Mouse (Mus musculus) liver, adult 2 months (tissue): Measurements from ENCODE around the gene Catsperz. TPM values are rescaled to one million over a fixed set of nuclear protein-coding genes. Genes with fewer than 3 reads are reported as not detected.

Experiments used
- DNase-seq: peaks from one replicate; pipeline ENCODE4 v3.0.0-alpha.2; 2011; ENCODE audit warnings: low read depth, low spot score; ENCODE audit errors: extremely low read depth
- H3K27ac ChIP-seq: fragments of 200-500 bp; replicated peaks from 2 replicates; pipeline ENCODE4 v1.5.1; 2012; ENCODE audit warnings: low read depth, mild to moderate bottlenecking, control low read depth, inconsistent platforms, low read length; ENCODE audit not compliant: insufficient read depth
- H3K27me3 ChIP-seq: fragments of 200-500 bp; 2 replicates; pipeline ENCODE4 v1.6.1; 2012; ENCODE audit warnings: mild to moderate bottlenecking, moderate library complexity, low read length, inconsistent platforms; ENCODE audit not compliant: control insufficient read depth, insufficient read depth
- H3K36me3 ChIP-seq: fragments of 200-500 bp; 2 replicates; pipeline ENCODE4 v1.6.1; 2012; ENCODE audit warnings: low read length, inconsistent platforms; ENCODE audit not compliant: control insufficient read depth, insufficient read depth
- H3K4me1 ChIP-seq: fragments of 200-500 bp; 2 replicates; pipeline ENCODE4 v1.6.1; 2011; ENCODE audit warnings: low read length; ENCODE audit not compliant: control insufficient read depth, insufficient read depth
- H3K4me3 ChIP-seq: fragments of 200-500 bp; 2 replicates; pipeline ENCODE4 v1.5.1; 2011; ENCODE audit warnings: low read depth, mild to moderate bottlenecking, control low read depth, low read length, moderate library complexity; ENCODE audit not compliant: insufficient read depth
- H3K79me2 ChIP-seq: fragments of 200-500 bp; 2 replicates; pipeline ENCODE4 v1.6.1; 2012; ENCODE audit warnings: inconsistent platforms, mild to moderate bottlenecking, low read length, moderate library complexity; ENCODE audit not compliant: control insufficient read depth, insufficient read depth
- H3K9ac ChIP-seq: fragments of 200-500 bp; 2 replicates; pipeline ENCODE4 v1.6.1; 2012; ENCODE audit warnings: low read depth, mild to moderate bottlenecking, control low read depth, inconsistent platforms, low read length
- CTCF ChIP-seq: fragments of 200-500 bp; IDR thresholded peaks from 2 replicates; pipeline ENCODE4 v1.5.1; 2011; ENCODE audit warnings: low read depth, low read length, control low read depth
- POLR2A ChIP-seq: fragments of 200-500 bp; IDR thresholded peaks from 2 replicates; pipeline ENCODE4 v1.6.1; 2011; ENCODE audit warnings: low read length, control low read depth; ENCODE audit not compliant: insufficient read depth; ENCODE audit errors: extremely low read depth
- WGBS: fragments of 180-500 bp; shearing (Covaris S2); methylation state at CpG from one replicate; pipeline ENCODE4 v1.1.7; 2018; 5-methylcytosine and 5-hydroxymethylcytosine counted together
- polyA plus RNA-seq: library from polyadenylated mRNA; depleted of rRNA; stranded (reverse); fragments of >200 nt; gene quantifications from 2 replicates; pipeline ENCODE4 v1.2.3, GENCODE M21; 2012; rRNA removed
- total RNA-seq: library from RNA; depleted of rRNA; stranded (reverse); fragments of >200 nt; gene quantifications from 2 replicates; pipeline ENCODE4 v1.2.3, GENCODE M21; 2014; rRNA removed

The Catsperz gene
- total and polyA plus RNA-seq, 2 experiments = not detected

DNA sequence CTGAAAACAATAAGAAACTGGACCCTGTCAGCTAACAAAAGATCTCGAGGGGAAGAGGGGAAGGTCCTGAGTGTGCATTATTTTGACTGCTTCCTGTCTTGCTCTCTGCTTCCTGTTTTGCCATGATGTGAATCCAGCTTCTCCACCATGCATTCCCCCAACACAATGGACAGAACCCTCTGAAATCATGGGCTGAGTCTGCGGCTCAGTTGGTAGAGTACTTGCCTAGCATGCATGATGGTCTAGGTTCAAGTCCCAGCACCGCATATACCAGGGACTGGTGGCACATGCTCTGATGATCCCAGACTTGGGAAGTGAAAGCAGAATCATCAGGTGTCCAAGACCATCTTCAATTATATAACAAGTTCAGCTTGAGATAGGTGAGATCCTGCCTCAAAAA is 52.5 kb downstream of the Catsperz start:
- peaks cover 7% of the 10 kb centered on the region; the same call in 1 of the 2 replicates for H3K4me1 ChIP-seq
- DNase-seq = peak; percentile 14
- H3K4me3 ChIP-seq = no peak overlapping the region
- no peaks in the 10 kb centered on the region for H3K79me2 ChIP-seq
- TF ChIP-seq POLR2A = no peak
- no peak for TF ChIP-seq CTCF
- WGBS = 74% methylated on average over 3 of the region's 3 CpGs
- H3K9ac ChIP-seq = no peak overlapping the region
- no peak overlapping the region for H3K27ac ChIP-seq
- no peaks in the 10 kb centered on the region for H3K27me3 ChIP-seq
- H3K36me3 ChIP-seq = no peaks in the 10 kb centered on the region

Other genes starting within 250 kb of the Catsperz start
- gene Rps6ka4, start 84.7 kb downstream of the Catsperz start, total RNA-seq = 3.9 and 5.8 TPM in 2 replicates
- gene Rps6ka4, start 84.7 kb downstream of the Catsperz start, polyA plus RNA-seq = 7.8 and 8.4 TPM in 2 replicates
- 0.60 and 1.4 TPM in 2 replicates for gene Ccdc88b, start 67.2 kb downstream of the Catsperz start, total RNA-seq
- gene Ccdc88b, start 67.2 kb downstream of the Catsperz start, polyA plus RNA-seq = 1.9 TPM in 2 replicates
- gene Trmt112, start 15.7 kb downstream of the Catsperz start, total RNA-seq = 30.7 and 43.6 TPM in 2 replicates
- gene Trmt112, start 15.7 kb downstream of the Catsperz start, polyA plus RNA-seq = 89.7 and 101 TPM in 2 replicates
- 403 and 615 TPM in 2 replicates for gene Prdx5, start 15.3 kb downstream of the Catsperz start, total RNA-seq
- gene Prdx5, start 15.3 kb downstream of the Catsperz start, polyA plus RNA-seq = 364 and 379 TPM in 2 replicates
- 25.9 and 27.7 TPM in 2 replicates for gene Esrra, start 3.6 kb downstream of the Catsperz start, total RNA-seq
- 36.6 and 40.6 TPM in 2 replicates for gene Esrra, start 3.6 kb downstream of the Catsperz start, polyA plus RNA-seq
- gene Kcnk4, start 9.1 kb upstream of the Catsperz start, total RNA-seq = 0.07 TPM in 1 of 2 replicates, not detected in the other
- gene Kcnk4, start 9.1 kb upstream of the Catsperz start, polyA plus RNA-seq = 0.05 TPM in 1 of 2 replicates, not detected in the other
- gene Bad, start 16.5 kb upstream of the Catsperz start, total RNA-seq = 26.2 and 28.1 TPM in 2 replicates
- 38.7 and 40.3 TPM in 2 replicates for gene Bad, start 16.5 kb upstream of the Catsperz start, polyA plus RNA-seq
- 12.3 and 14.0 TPM in 2 replicates for gene Gpr137, start 17.1 kb upstream of the Catsperz start, total RNA-seq
- gene Gpr137, start 17.1 kb upstream of the Catsperz start, polyA plus RNA-seq = 52.6 and 61.1 TPM in 2 replicates
- 14.0 and 24.0 TPM in 2 replicates for gene Ppp1r14b, start 49.6 kb upstream of the Catsperz start, total RNA-seq
- gene Ppp1r14b, start 49.6 kb upstream of the Catsperz start, polyA plus RNA-seq = 34.5 and 38.2 TPM in 2 replicates
- gene Plcb3, start 51.1 kb upstream of the Catsperz start, total RNA-seq = 5.9 and 9.6 TPM in 2 replicates
- 15.7 and 27.6 TPM in 2 replicates for gene Plcb3, start 51.1 kb upstream of the Catsperz start, polyA plus RNA-seq
- gene Fkbp2, start 55.1 kb upstream of the Catsperz start, total RNA-seq = 66.2 and 92.8 TPM in 2 replicates
- gene Fkbp2, start 55.1 kb upstream of the Catsperz start, polyA plus RNA-seq = 60.0 and 97.3 TPM in 2 replicates
- 1.9 and 3.2 TPM in 2 replicates for gene Vegfb, start 62.3 kb upstream of the Catsperz start, total RNA-seq
- gene Vegfb, start 62.3 kb upstream of the Catsperz start, polyA plus RNA-seq = 16.8 and 20.4 TPM in 2 replicates
- 11.2 and 13.3 TPM in 2 replicates for gene Dnajc4, start 67.2 kb upstream of the Catsperz start, total RNA-seq
- 22.3 and 23.7 TPM in 2 replicates for gene Dnajc4, start 67.2 kb upstream of the Catsperz start, polyA plus RNA-seq
- gene Nudt22, start 70.7 kb upstream of the Catsperz start, total RNA-seq = 14.4 and 16.4 TPM in 2 replicates
- gene Nudt22, start 70.7 kb upstream of the Catsperz start, polyA plus RNA-seq = 29.3 and 30.9 TPM in 2 replicates
- gene Trpt1, start 70.8 kb upstream of the Catsperz start, total RNA-seq = 2.0 and 3.0 TPM in 2 replicates
- gene Trpt1, start 70.8 kb upstream of the Catsperz start, polyA plus RNA-seq = 7.0 and 7.9 TPM in 2 replicates
- gene Fermt3, start 94.1 kb upstream of the Catsperz start, total RNA-seq = 3.1 and 3.4 TPM in 2 replicates
- 3.2 and 6.3 TPM in 2 replicates for gene Fermt3, start 94.1 kb upstream of the Catsperz start, polyA plus RNA-seq
- gene Stip1, start 114.6 kb upstream of the Catsperz start, total RNA-seq = 44.9 and 49.4 TPM in 2 replicates
- gene Stip1, start 114.6 kb upstream of the Catsperz start, polyA plus RNA-seq = 32.3 and 37.2 TPM in 2 replicates
- gene Macrod1, start 131.4 kb upstream of the Catsperz start, total RNA-seq = 12.2 and 15.0 TPM in 2 replicates
- gene Macrod1, start 131.4 kb upstream of the Catsperz start, polyA plus RNA-seq = 115 and 120 TPM in 2 replicates
- 0.09 and 0.40 TPM in 2 replicates for gene Flrt1, start 180.3 kb upstream of the Catsperz start, total RNA-seq
- gene Flrt1, start 180.3 kb upstream of the Catsperz start, polyA plus RNA-seq = 0.27 and 0.31 TPM in 2 replicates